ENCODE assay signal across 9 mouse cellular contexts in the genomic region with DNA sequence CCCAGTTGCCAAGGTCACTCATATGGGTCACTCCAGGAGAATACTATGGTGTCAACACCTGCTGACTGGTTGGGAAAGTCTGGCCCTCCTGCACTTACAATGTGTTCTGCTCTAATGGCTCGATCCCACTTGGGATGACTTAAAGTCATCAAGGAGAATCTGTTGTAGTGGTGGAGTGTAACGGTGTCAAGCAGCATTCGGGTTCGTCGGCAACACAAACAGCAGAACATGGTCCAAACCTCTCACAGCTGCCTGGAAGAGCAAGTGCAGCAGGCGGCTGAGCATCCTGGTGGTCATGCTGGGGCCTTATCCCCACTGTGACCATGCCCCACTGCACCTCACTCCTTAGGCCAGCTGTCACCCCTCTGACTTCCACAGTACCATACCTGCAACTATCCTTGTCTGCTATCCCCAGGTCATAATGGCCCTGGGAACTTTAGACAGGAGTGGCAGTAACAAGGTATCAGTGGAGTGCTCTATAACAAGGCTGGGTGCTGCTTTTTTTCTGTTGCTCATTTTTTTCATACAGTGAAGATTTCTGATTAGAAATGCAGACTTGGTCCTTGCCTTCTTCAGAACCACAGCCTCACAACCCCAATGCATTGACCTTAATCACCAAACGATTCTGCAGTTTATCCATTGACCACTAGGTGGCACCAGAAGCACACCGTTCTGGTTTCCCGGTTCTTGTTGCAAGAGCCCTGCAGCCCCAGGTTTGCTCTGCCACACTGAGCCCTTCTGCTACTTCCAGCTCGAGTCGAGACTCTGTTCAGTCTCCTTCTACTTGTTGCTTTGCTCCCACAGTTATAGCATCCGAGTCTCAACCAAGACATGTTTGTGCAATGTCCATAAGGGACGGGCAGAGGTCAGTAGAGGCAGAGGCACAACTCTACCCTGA. TPM values are rescaled to one million over a fixed set of nuclear protein-coding genes. Genes with fewer than 3 reads are reported as not detected.
DNase-seq lines count a peak whose midpoint lies in the region; ATAC-seq and TF ChIP-seq lines count a peak whose summit lies in the region.
"Had no signal": no experiment of that assay in that cellular context is flagged by ENCODE, and none has a peak within 500 bp of the region (broad histone marks: within the 10 kb centered on the region; RNA-seq: fewer than 3 reads in every experiment).

No protein-coding gene starts in this region.

- TF ChIP-seq POLR2A in kidney, adult 2 months (IDR thresholded peaks at IDR 0.05; ENCODE audit: low read depth, low read length), result no peak

- no peaks in the 10 kb centered on the region for H3K27me3 ChIP-seq in kidney, adult 2 months (replicated peaks; ENCODE audit: control insufficient read depth, insufficient read depth, low read length)
- no peaks in the 10 kb centered on the region for H3K27me3 ChIP-seq in limb, embryonic 10.5 days (ENCODE audit: low read depth, poor library complexity, severe bottlenecking)
- H3K27me3 ChIP-seq in midbrain, embryonic 15.5 days (replicated peaks), result no peaks in the 10 kb centered on the region

- 54% methylated on average over 13 of the region's 13 CpGs for WGBS in kidney, adult 2 months
- 61% methylated on average over 13 of the region's 13 CpGs for WGBS in limb, embryonic 10.5 days
- WGBS in midbrain, embryonic 15.5 days, result 57% methylated on average over 13 of the region's 13 CpGs

- ATAC-seq in common myeloid progenitor, adult 5-6 weeks (replicated peaks; ENCODE audit: low read depth, poor library complexity, severe bottlenecking), result peak; percentile 94
- ATAC-seq in midbrain, embryonic 15.5 days (replicated peaks), result peak; percentile 58

- H3K9me3 ChIP-seq in limb, embryonic 10.5 days (replicated peaks), result no peaks in the 10 kb centered on the region
- H3K9me3 ChIP-seq in midbrain, embryonic 15.5 days, result no peaks in the 10 kb centered on the region

- H3K36me3 ChIP-seq in kidney, adult 2 months (ENCODE audit: control insufficient read depth, insufficient read depth, low read length), result no peaks in the 10 kb centered on the region
- peaks cover 90% of the 10 kb centered on the region for H3K36me3 ChIP-seq in limb, embryonic 10.5 days
- peaks cover 36% of the 10 kb centered on the region for H3K36me3 ChIP-seq in midbrain, embryonic 15.5 days (replicated peaks)

- peak; percentile 90 for TF ChIP-seq CTCF in kidney, adult 2 months (conservative IDR thresholded peaks at IDR 0.05; ENCODE audit: insufficient read depth, insufficient read length, low read depth, low read length)

- peak; percentile 84 for DNase-seq in 3T3-L1 (ENCODE audit: low read depth, low spot score)
- DNase-seq in adrenal gland, adult (ENCODE audit: inconsistent age in 2 of 2, low spot score in 1 of 2), result peak; percentile 74 to 94
- DNase-seq in gastrocnemius, postnatal 10 days, result peak; percentile 71
- DNase-seq in kidney, adult 2 months, result peak; percentile 85
- DNase-seq in limb, embryonic 10.5 days (ENCODE audit: low spot score), result peak; percentile 81
- DNase-seq in spleen, adult 12 weeks (ENCODE audit: low spot score), result peak; percentile 53

- no peak overlapping the region for H3K4me3 ChIP-seq in kidney, adult 2 months (ENCODE audit: insufficient read depth, low read depth, low read length)
- H3K4me3 ChIP-seq in limb, embryonic 10.5 days, result no peak overlapping the region
- H3K4me3 ChIP-seq in midbrain, embryonic 15.5 days, result no peak overlapping the region

- no peak overlapping the region for H3K27ac ChIP-seq in kidney, adult 2 months (ENCODE audit: insufficient read depth, low read depth, low read length)
- H3K27ac ChIP-seq in limb, embryonic 10.5 days, result no peak overlapping the region
- H3K27ac ChIP-seq in midbrain, embryonic 15.5 days, result no peak overlapping the region

- H3K4me2 ChIP-seq in midbrain, embryonic 15.5 days, result no peak overlapping the region

- H3K4me1 ChIP-seq in kidney, adult 2 months (ENCODE audit: control insufficient read depth, insufficient read depth, low read length), result no peaks in the 10 kb centered on the region
- H3K4me1 ChIP-seq in limb, embryonic 10.5 days, result no peaks in the 10 kb centered on the region
- no peaks in the 10 kb centered on the region for H3K4me1 ChIP-seq in midbrain, embryonic 15.5 days

- H3K9ac ChIP-seq in midbrain, embryonic 15.5 days, result no peak overlapping the region

RNA-seq across cellular contexts. Expression of a gene that starts 23.5 kb away (rescaled TPM):
- total RNA-seq in common myeloid progenitor, adult 5-6 weeks (2017), result not detected in 2 replicates
- not detected for total RNA-seq in gastrocnemius, postnatal 10 days (2021)
- 0.05 and 0.06 TPM in 2 replicates for polyA plus RNA-seq in kidney, adult 2 months (2012; rRNA removed)
- polyA plus RNA-seq in limb, embryonic 10.5 days (2016; fragmentation: Nextera tagmentation; extraction: Ambion mirVana), result not detected in 2 replicates
- 10.9 and 13.3 TPM in 2 replicates for polyA plus RNA-seq in midbrain, embryonic 15.5 days (2015; fragmentation: Nextera tagmentation; extraction: Ambion mirVana)
- polyA plus RNA-seq: stomach, embryonic 14.5 days had no signal

RNA-seq across cellular contexts. Expression of a gene that starts 46.0 kb away (rescaled TPM):
- total RNA-seq in common myeloid progenitor, adult 5-6 weeks (2017), result 14.2 and 18.7 TPM in 2 replicates
- 10 to 100 TPM; 10.1 to 14.8 TPM for total RNA-seq in gastrocnemius, postnatal 10 days (2021)
- 14.2 and 16.0 TPM in 2 replicates for polyA plus RNA-seq in kidney, adult 2 months (2012; rRNA removed)
- 51.5 and 56.7 TPM in 2 replicates for polyA plus RNA-seq in limb, embryonic 10.5 days (2016; fragmentation: Nextera tagmentation; extraction: Ambion mirVana)
- polyA plus RNA-seq in midbrain, embryonic 15.5 days (2015; fragmentation: Nextera tagmentation; extraction: Ambion mirVana), result 64.4 and 66.7 TPM in 2 replicates

Comparison
In these comparisons a context has a peak if more than half of its experiments do, and no peak if none do; other contexts are left out.
1. RNA of a gene that starts 23.5 kb away (polyA plus RNA-seq): 10.9 to 13.3 TPM in midbrain, embryonic 15.5 days; 0.05 to 0.06 TPM in kidney, adult 2 months and not detected in limb, embryonic 10.5 days; every median in the first group is over 10 times any median in the second.
2. Peak in every context shown above with its lines, with median percentiles within 50 percentile points of each other: DNase-seq.